ENCODE assay signal across 8 mouse cellular contexts in the genomic region with DNA sequence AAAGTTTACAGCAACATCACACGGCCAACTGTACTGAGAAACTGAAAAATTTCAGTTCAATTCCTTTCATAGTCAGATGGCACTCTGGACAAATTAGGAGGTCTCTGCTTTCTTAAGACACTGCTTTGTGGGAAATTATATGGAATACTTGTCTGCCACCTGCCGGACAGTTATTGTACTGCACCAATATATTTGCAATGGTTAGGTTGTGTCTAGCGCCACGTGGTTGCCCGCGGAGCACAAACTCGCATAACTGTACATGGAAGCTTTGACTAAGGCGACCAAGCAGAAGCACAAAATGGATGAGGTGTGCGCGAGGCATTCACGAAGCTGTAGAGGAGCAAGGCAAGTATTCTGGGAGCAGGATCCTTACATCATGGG. TPM values are rescaled to one million over a fixed set of nuclear protein-coding genes. Genes with fewer than 3 reads are reported as not detected.
DNase-seq lines count a peak whose midpoint lies in the region; ATAC-seq and TF ChIP-seq lines count a peak whose summit lies in the region.

No protein-coding gene starts in this region.

- no peaks in the 10 kb centered on the region for H3K27me3 ChIP-seq in forebrain, embryonic 13.5 days
- no peaks in the 10 kb centered on the region; the same call in 1 of the 2 replicates for H3K27me3 ChIP-seq in liver, embryonic 15.5 days
- no peaks in the 10 kb centered on the region for H3K27me3 ChIP-seq in neural tube, embryonic 12.5 days (replicated peaks)
- H3K27me3 ChIP-seq in stomach, postnatal 0 days (ENCODE audit: control insufficient read depth, insufficient read depth, low read length), result no peaks in the 10 kb centered on the region

- H3K9me3 ChIP-seq in forebrain, embryonic 13.5 days (replicated peaks), result 0 out of 2 replicates have a peak, but pooled peaks cover 2% of the 10 kb centered on the region
- no peaks in the 10 kb centered on the region for H3K9me3 ChIP-seq in liver, embryonic 15.5 days (replicated peaks)
- no peaks in the 10 kb centered on the region for H3K9me3 ChIP-seq in neural tube, embryonic 12.5 days
- H3K9me3 ChIP-seq in stomach, postnatal 0 days (ENCODE audit: control insufficient read depth, low read length), result no peaks in the 10 kb centered on the region

- under 1% methylated on average over 11 of the region's 11 CpGs for WGBS in forebrain, embryonic 13.5 days
- WGBS in liver, embryonic 15.5 days (ENCODE audit: insufficient replicate concordance), result 1% methylated on average over 11 of the region's 11 CpGs
- WGBS in neural tube, embryonic 12.5 days, result 2% methylated on average over 11 of the region's 11 CpGs
- WGBS in stomach, postnatal 0 days, result under 1% methylated on average over 11 of the region's 11 CpGs

- TF ChIP-seq CTCF in stomach, postnatal 0 days (IDR thresholded peaks at IDR 0.05; ENCODE audit: low read depth), result peak; percentile 94

- peak; percentile 73 for ATAC-seq in forebrain, embryonic 13.5 days
- ATAC-seq in liver, embryonic 15.5 days (ENCODE audit: insufficient read depth), result peak; percentile 55
- peak; percentile 63 for ATAC-seq in neural tube, embryonic 12.5 days (ENCODE audit: low FRiP score, low read depth)
- ATAC-seq in stomach, postnatal 0 days (ENCODE audit: low FRiP score, low TSS enrichment), result peak; percentile 55

- intact Hi-C loops in heart, postnatal 10 days (cut with DNase I), result loop anchor here (1.0 to 10.0 kb wide), 5 partner anchors 52 to 257 kb away; no protein-coding TSS in a partner anchor

- no peak for TF ChIP-seq EP300 in stomach, postnatal 0 days (optimal IDR thresholded peaks at IDR 0.05)

- peak overlapping the region; percentile 65 for H3K9ac ChIP-seq in forebrain, embryonic 13.5 days
- peak overlapping the region; percentile 58 for H3K9ac ChIP-seq in liver, embryonic 15.5 days
- peak overlapping the region; percentile 41; the same call in 1 of the 2 replicates for H3K9ac ChIP-seq in neural tube, embryonic 12.5 days
- no peak overlapping the region; the same call in 1 of the 2 replicates for H3K9ac ChIP-seq in stomach, postnatal 0 days (ENCODE audit: low read length)

- peaks cover 20% of the 10 kb centered on the region for H3K4me1 ChIP-seq in forebrain, embryonic 13.5 days
- H3K4me1 ChIP-seq in liver, embryonic 15.5 days (replicated peaks), result peaks cover 23% of the 10 kb centered on the region
- peaks cover 16% of the 10 kb centered on the region for H3K4me1 ChIP-seq in neural tube, embryonic 12.5 days
- H3K4me1 ChIP-seq in stomach, postnatal 0 days (replicated peaks; ENCODE audit: control insufficient read depth, insufficient read depth), result peaks cover 10% of the 10 kb centered on the region

- no peaks in the 10 kb centered on the region for H3K36me3 ChIP-seq in forebrain, embryonic 13.5 days (ENCODE audit: poor library complexity, severe bottlenecking)
- no peaks in the 10 kb centered on the region for H3K36me3 ChIP-seq in liver, embryonic 15.5 days (replicated peaks)
- no peaks in the 10 kb centered on the region for H3K36me3 ChIP-seq in neural tube, embryonic 12.5 days
- no peaks in the 10 kb centered on the region for H3K36me3 ChIP-seq in stomach, postnatal 0 days (ENCODE audit: control insufficient read depth, insufficient read depth, low read length)

- H3K4me3 ChIP-seq in forebrain, embryonic 13.5 days, result peak overlapping the region; percentile 46
- H3K4me3 ChIP-seq in liver, embryonic 15.5 days (replicated peaks), result peak overlapping the region; percentile 55
- H3K4me3 ChIP-seq in neural tube, embryonic 12.5 days, result peak overlapping the region; percentile 36
- H3K4me3 ChIP-seq in stomach, postnatal 0 days (ENCODE audit: low read depth, low read length), result peak overlapping the region; percentile 28

- peak; percentile 94 for DNase-seq in ES-CJ7 (ENCODE audit: low read depth, low spot score)
- DNase-seq in cerebellum, adult 11 months, result peak; percentile 72
- DNase-seq in heart, postnatal 10 days, result peak; percentile 90 to 94
- DNase-seq in kidney, postnatal 4 days, result peak; percentile 90 to 91
- peak; percentile 88 for DNase-seq in stomach, postnatal 0 days (ENCODE audit: low spot score)

- peak overlapping the region; percentile 76 for H3K4me2 ChIP-seq in forebrain, embryonic 13.5 days
- peak overlapping the region; percentile 84 for H3K4me2 ChIP-seq in liver, embryonic 15.5 days
- H3K4me2 ChIP-seq in neural tube, embryonic 12.5 days (replicated peaks), result peak overlapping the region; percentile 75
- peak overlapping the region; percentile 57 for H3K4me2 ChIP-seq in stomach, postnatal 0 days (replicated peaks; ENCODE audit: low read depth)

- peak overlapping the region; percentile 65; the same call in 1 of the 2 replicates for H3K27ac ChIP-seq in forebrain, embryonic 13.5 days
- no peak overlapping the region for H3K27ac ChIP-seq in liver, embryonic 15.5 days (replicated peaks)
- no peak overlapping the region for H3K27ac ChIP-seq in neural tube, embryonic 12.5 days
- H3K27ac ChIP-seq in stomach, postnatal 0 days (replicated peaks), result no peak overlapping the region

RNA-seq across cellular contexts. Expression of a gene that starts 57.7 kb away (rescaled TPM):
- polyA plus RNA-seq in forebrain, embryonic 13.5 days (2015; fragmentation: Nextera tagmentation; extraction: Ambion mirVana), result 4.3 and 4.4 TPM in 2 replicates
- total RNA-seq in heart, postnatal 10 days (2021), result 1 to 10 TPM; 2.0 to 2.2 TPM
- 21.6 and 26.3 TPM in 2 replicates for polyA plus RNA-seq in liver, embryonic 15.5 days (2015; fragmentation: Nextera tagmentation; extraction: Ambion mirVana)
- 5.5 and 6.2 TPM in 2 replicates for polyA plus RNA-seq in neural tube, embryonic 12.5 days (2016; fragmentation: Nextera tagmentation; extraction: Ambion mirVana)
- 3.0 and 3.6 TPM in 2 replicates for polyA plus RNA-seq in stomach, postnatal 0 days (2015; fragmentation: Nextera tagmentation; extraction: Ambion mirVana)

RNA-seq across cellular contexts. Expression of a gene that starts 57.9 kb away (rescaled TPM):
- 351 and 356 TPM in 2 replicates for polyA plus RNA-seq in forebrain, embryonic 13.5 days (2015; fragmentation: Nextera tagmentation; extraction: Ambion mirVana)
- total RNA-seq in heart, postnatal 10 days (2021), result 100 to 1,000 TPM; 185 to 188 TPM
- polyA plus RNA-seq in liver, embryonic 15.5 days (2015; fragmentation: Nextera tagmentation; extraction: Ambion mirVana), result 209 and 222 TPM in 2 replicates
- 327 and 336 TPM in 2 replicates for polyA plus RNA-seq in neural tube, embryonic 12.5 days (2016; fragmentation: Nextera tagmentation; extraction: Ambion mirVana)
- 294 and 295 TPM in 2 replicates for polyA plus RNA-seq in stomach, postnatal 0 days (2015; fragmentation: Nextera tagmentation; extraction: Ambion mirVana)
